Comparison of ENCODE assay signal across 8 mouse cellular contexts in genomic region chr11:119084446-119085278, GRCm38 (mm10). TPM values are rescaled to one million over a fixed set of nuclear protein-coding genes. Genes with fewer than 3 reads are reported as not detected.
DNase-seq lines count a peak whose midpoint lies in the region; ATAC-seq and TF ChIP-seq lines count a peak whose summit lies in the region.

No protein-coding gene starts in this region.

- H3K4me1 ChIP-seq in brown adipose tissue, adult 24 weeks (ENCODE audit: control insufficient read depth, insufficient read depth, insufficient read length, low read length), result peaks cover 7% of the 10 kb centered on the region
- peaks cover 28% of the 10 kb centered on the region for H3K4me1 ChIP-seq in forebrain, postnatal 0 days (ENCODE audit: insufficient read depth)
- H3K4me1 ChIP-seq in intestine, embryonic 16.5 days (ENCODE audit: control insufficient read depth, insufficient read depth, low read length), result peaks cover 80% of the 10 kb centered on the region
- peaks cover 74% of the 10 kb centered on the region for H3K4me1 ChIP-seq in liver, embryonic 12.5 days

- H3K36me3 ChIP-seq in forebrain, postnatal 0 days (ENCODE audit: insufficient read depth), result peaks cover 17% of the 10 kb centered on the region
- peaks cover 13% of the 10 kb centered on the region for H3K36me3 ChIP-seq in intestine, embryonic 16.5 days (ENCODE audit: control insufficient read depth, insufficient read depth, low read length)
- H3K36me3 ChIP-seq in liver, embryonic 12.5 days, result peaks cover 19% of the 10 kb centered on the region

- H3K9me3 ChIP-seq in forebrain, postnatal 0 days (ENCODE audit: low read length), result no peaks in the 10 kb centered on the region
- no peaks in the 10 kb centered on the region for H3K9me3 ChIP-seq in intestine, embryonic 16.5 days (ENCODE audit: control insufficient read depth, low read length)
- no peaks in the 10 kb centered on the region for H3K9me3 ChIP-seq in liver, embryonic 12.5 days (replicated peaks)

- peaks cover 27% of the 10 kb centered on the region for H3K27me3 ChIP-seq in forebrain, postnatal 0 days (ENCODE audit: insufficient read depth, low read length)
- H3K27me3 ChIP-seq in intestine, embryonic 16.5 days (replicated peaks; ENCODE audit: control insufficient read depth, insufficient read depth, low read length), result peaks cover 19% of the 10 kb centered on the region
- H3K27me3 ChIP-seq in liver, embryonic 12.5 days (replicated peaks), result peaks cover 97% of the 10 kb centered on the region

- peak overlapping the region; percentile 98 for H3K4me3 ChIP-seq in brown adipose tissue, adult 24 weeks (ENCODE audit: insufficient read depth, low read depth, low read length)
- H3K4me3 ChIP-seq in forebrain, postnatal 0 days (ENCODE audit: low read depth, low read length), result peak overlapping the region; percentile 85
- peak overlapping the region; percentile 92 for H3K4me3 ChIP-seq in intestine, embryonic 16.5 days (ENCODE audit: low read length)
- peak overlapping the region; percentile 70 for H3K4me3 ChIP-seq in liver, embryonic 12.5 days

- H3K9ac ChIP-seq in forebrain, postnatal 0 days, result peak overlapping the region; percentile 86
- peak overlapping the region; percentile 98 for H3K9ac ChIP-seq in intestine, embryonic 16.5 days (ENCODE audit: low read depth, low read length)
- peak overlapping the region; percentile 75 for H3K9ac ChIP-seq in liver, embryonic 12.5 days

- peak; percentile 3; the same call in 1 of the 2 replicates for ATAC-seq in forebrain, postnatal 0 days
- ATAC-seq in intestine, embryonic 16.5 days, result no peak
- no peak for ATAC-seq in liver, embryonic 12.5 days
- ATAC-seq in inflammation-experienced regulatory T-cells, adult 6 months, result no peak

- peak; percentile 44 for DNase-seq in ovary, postnatal 36 days (ENCODE audit: low spot score)
- DNase-seq in ovary, adult 18-20 months (ENCODE audit: low spot score), result no peak
- DNase-seq in forebrain, postnatal 0 days, result peak; percentile 80
- DNase-seq in neural tube, embryonic 10.5 days (ENCODE audit: extremely low spot score, low spot score), result peak; percentile 60

- TF ChIP-seq CTCF in forebrain, postnatal 0 days (IDR thresholded peaks at IDR 0.05; ENCODE audit: low read depth), result no peak; the same call in none of the 2 replicates

- peak overlapping the region; percentile 92 for H3K4me2 ChIP-seq in forebrain, postnatal 0 days (ENCODE audit: low read depth)
- peak overlapping the region; percentile 86 for H3K4me2 ChIP-seq in intestine, embryonic 16.5 days (ENCODE audit: low read depth, low read length)
- H3K4me2 ChIP-seq in liver, embryonic 12.5 days, result peak overlapping the region; percentile 88

- WGBS in forebrain, postnatal 0 days, result under 1% methylated on average over 18 of the region's 18 CpGs
- 3% methylated on average over 17 of the region's 18 CpGs for WGBS in intestine, embryonic 16.5 days
- under 1% methylated on average over 18 of the region's 18 CpGs for WGBS in liver, embryonic 12.5 days (ENCODE audit: insufficient replicate concordance)

- H3K27ac ChIP-seq in brown adipose tissue, adult 24 weeks (replicated peaks; ENCODE audit: low read depth, low read length), result peak overlapping the region; percentile 77
- H3K27ac ChIP-seq in forebrain, postnatal 0 days (ENCODE audit: low read depth, low read length), result peak overlapping the region; percentile 99
- peak overlapping the region; percentile 98 for H3K27ac ChIP-seq in intestine, embryonic 16.5 days (ENCODE audit: low read length)
- H3K27ac ChIP-seq in liver, embryonic 12.5 days, result peak overlapping the region; percentile 88

RNA-seq across cellular contexts. Expression of gene Cbx4, which starts 1.4 kb away (rescaled TPM):
- polyA plus RNA-seq in brown adipose tissue, adult 24 weeks (2012; ENCODE audit: insufficient read depth, insufficient read length, missing spikeins), result 37.3 and 37.4 TPM in 2 replicates
- 36.1 and 38.6 TPM in 2 replicates for total RNA-seq in forebrain, postnatal 0 days (2014; rRNA removed)
- polyA plus RNA-seq in forebrain, postnatal 0 days (2015; fragmentation: Nextera tagmentation; extraction: Ambion mirVana), result 21.7 and 26.1 TPM in 2 replicates
- 9.3 and 10.0 TPM in 2 replicates for polyA plus RNA-seq in intestine, embryonic 16.5 days (2015; fragmentation: Nextera tagmentation; extraction: Ambion mirVana)
- 3.2 and 3.3 TPM in 2 replicates for polyA plus RNA-seq in liver, embryonic 12.5 days (2016; fragmentation: Nextera tagmentation; extraction: Ambion mirVana)
- polyA plus RNA-seq in inflammation-experienced regulatory T-cells, adult 6 months (2017; shearing (Covaris generic)), result 1 to 10 TPM; 2.0 to 3.6 (median 2.3) TPM

RNA-seq across cellular contexts. Expression of gene Cbx8, which starts 43.9 kb away (rescaled TPM):
- polyA plus RNA-seq in brown adipose tissue, adult 24 weeks (2012; ENCODE audit: insufficient read depth, insufficient read length, missing spikeins), result 4.7 and 9.1 TPM in 2 replicates
- total RNA-seq in forebrain, postnatal 0 days (2014; rRNA removed), result 14.2 and 21.9 TPM in 2 replicates
- polyA plus RNA-seq in forebrain, postnatal 0 days (2015; fragmentation: Nextera tagmentation; extraction: Ambion mirVana), result 5.3 and 8.5 TPM in 2 replicates
- 8.1 and 8.5 TPM in 2 replicates for polyA plus RNA-seq in intestine, embryonic 16.5 days (2015; fragmentation: Nextera tagmentation; extraction: Ambion mirVana)
- 2.5 and 3.3 TPM in 2 replicates for polyA plus RNA-seq in liver, embryonic 12.5 days (2016; fragmentation: Nextera tagmentation; extraction: Ambion mirVana)
- 1 to 10 TPM; 6.5 to 7.6 (median 7.5) TPM for polyA plus RNA-seq in inflammation-experienced regulatory T-cells, adult 6 months (2017; shearing (Covaris generic))
